Mouse (Mus musculus) common myeloid progenitor, adult 5-6 weeks (primary cell): ENCODE data around the gene Cmpk1. TPM values are rescaled to one million over a fixed set of nuclear protein-coding genes. Genes with fewer than 3 reads are reported as not detected.
A peak's percentile ranks its signal among the peaks of the same experiment; 100 is the strongest.

ENCODE experiments used
- ATAC-seq: replicated peaks from 2 replicates; pipeline ENCODE4 v1.8.0; 2016; ENCODE audit warnings: low read depth, mild to moderate bottlenecking, moderate TSS enrichment, inconsistent platforms; ENCODE audit not compliant: poor library complexity, severe bottlenecking
- total RNA-seq: library from RNA; stranded (forward); fragments of 200-1000, 187-1606 nt; gene quantifications from 2 replicates; pipeline ENCODE4 v1.2.3, GENCODE M21; 2017

Gene Cmpk1
- total RNA-seq, 1 experiment from 2014 or later = 188 TPM

- ATAC-seq = peak; percentile 99
These were observed 39.6 kb downstream of the Cmpk1 start for GRCm38 (mm10) chr4:114947395-114947794.

GRCm38 (mm10) chr4:114946416-114946815 lies 40.6 kb downstream of the Cmpk1 start:
- no peak for ATAC-seq

GRCm38 (mm10) chr4:114945021-114945420 lies 42.0 kb downstream of the Cmpk1 start:
- no peak for ATAC-seq

DNA sequence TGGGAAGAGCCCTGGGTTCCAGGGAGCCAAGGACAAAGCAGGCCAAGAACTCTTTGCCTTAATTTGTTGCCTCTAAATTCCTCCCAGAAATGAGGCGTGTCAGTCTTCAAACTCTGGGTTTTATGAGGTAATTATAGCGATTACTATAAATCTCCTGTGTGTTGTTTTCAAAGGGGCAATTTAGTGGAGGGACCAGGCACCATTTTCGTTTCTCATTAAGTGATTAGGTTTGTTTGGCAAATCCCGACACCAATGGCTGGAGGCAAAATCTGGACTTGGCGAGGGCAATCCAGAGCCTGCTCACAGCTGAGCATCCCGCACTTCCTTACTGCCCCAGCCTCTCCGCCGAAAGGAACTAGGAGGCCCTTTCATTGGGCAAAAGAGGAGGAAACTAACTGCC lies 44.5 kb downstream of the Cmpk1 start:
- ATAC-seq = no peak

DNA sequence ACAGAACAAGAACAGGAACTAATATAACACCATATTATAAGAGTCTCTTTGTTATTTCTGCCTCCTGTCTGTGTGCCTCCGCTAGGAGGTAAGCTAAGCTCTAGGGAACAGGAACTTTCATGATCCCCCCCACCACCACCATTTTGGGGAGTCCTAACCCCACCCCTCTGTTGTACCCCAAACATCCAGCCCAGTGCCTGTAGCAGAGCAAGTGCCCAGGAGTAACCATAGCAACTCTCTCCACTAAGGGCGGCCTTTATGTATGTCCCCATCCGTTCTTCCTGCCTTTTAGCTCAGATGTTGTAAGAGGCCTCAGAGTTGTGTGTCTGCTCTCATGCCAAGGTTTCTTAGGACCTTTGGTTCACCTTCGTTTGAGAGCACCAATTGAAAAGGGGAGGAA lies 44.9 kb downstream of the Cmpk1 start:
- peak; percentile 51 for ATAC-seq

DNA sequence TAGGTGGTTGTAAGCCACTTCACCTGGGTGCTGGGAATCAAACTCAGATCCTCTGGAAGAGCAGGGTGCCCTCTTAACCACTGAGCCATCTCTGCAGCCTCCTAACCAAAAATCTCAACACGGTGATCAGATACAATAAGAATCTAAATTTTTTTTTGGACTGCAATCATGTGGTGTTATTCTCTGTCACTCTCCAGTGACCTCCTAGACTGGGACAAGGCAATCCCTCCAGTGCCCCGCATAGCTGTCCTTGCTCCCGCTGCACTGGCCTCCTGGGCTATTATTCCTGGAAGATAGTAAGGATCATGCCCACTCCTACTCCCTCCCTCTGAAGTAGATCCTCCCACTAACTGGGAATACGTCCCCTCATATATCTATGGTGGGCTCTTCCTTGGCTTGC lies 45.7 kb downstream of the Cmpk1 start:
- no peak for ATAC-seq

- no peak for ATAC-seq
These were observed 48.8 kb downstream of the Cmpk1 start for GRCm38 (mm10) chr4:114938248-114938647.

DNA sequence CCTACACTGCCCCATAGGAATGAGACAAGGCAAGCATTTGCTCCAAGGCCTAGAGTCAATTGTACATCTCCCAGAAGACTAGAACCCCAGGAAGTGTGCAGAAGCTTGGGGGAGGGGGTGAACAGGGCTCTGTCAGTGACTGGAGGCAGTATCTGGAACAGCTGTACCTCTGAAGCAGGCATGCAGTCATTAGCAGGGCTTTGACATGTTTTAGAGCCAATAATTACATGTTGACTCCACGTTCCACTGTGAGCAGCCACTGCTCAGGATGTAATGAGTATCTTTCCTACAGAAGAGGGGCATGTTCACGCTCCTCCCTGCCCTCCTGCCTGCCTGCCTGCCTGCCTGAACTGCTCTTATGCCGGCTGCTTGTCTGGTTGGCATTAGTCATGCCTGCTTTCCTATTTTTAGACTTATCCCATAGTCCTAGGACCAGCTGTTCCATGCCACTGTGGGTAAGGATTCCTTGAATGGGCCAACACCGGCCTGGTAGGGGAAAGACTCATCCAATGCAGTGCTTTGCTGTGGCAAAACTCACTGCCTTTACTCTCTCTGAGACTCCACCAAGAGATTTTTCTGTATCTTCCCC lies 49.5 kb downstream of the Cmpk1 start:
- ATAC-seq = no peak

DNA sequence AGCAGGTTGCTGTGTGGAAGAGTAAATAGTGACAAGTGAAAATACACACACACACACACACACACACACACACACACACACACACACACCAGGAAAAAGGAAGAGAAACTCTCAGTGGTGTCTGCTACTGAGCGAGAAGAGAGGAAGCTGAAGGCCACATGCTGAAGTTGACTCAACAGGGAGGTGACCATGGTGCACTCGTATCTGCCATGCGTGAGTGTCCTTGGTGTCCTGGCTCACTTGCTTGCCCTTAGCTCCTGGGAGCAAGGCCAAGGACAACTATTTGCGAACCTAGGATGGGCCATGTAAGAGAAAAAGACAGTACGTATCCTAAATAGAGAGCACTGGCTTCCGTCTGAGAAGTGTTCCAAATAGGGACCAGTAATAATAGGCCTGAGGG lies 52.9 kb downstream of the Cmpk1 start:
- peak; percentile 84 for ATAC-seq

GRCm38 (mm10) chr4:114932747-114933146 lies 54.3 kb downstream of the Cmpk1 start:
- no peak for ATAC-seq

DNA sequence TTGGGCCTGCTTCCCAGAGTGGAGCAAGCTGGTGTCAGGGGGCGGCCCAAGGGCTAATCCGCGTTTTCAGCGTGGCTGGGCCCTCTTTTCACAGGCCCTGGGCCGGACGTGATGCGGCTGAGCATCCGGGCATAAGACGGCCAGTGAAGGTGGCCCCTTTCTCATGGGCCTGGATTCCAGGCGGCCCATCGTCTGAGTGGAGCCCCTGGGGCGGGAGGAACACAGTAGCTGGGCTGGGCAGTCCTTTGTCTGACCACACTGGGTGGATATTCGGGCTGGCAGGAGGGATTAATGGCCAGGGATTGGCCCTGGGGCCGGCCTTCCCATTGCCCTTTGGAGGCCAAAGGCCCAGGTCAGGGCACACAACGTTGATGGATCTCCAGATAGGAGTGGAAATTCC lies 57.9 kb downstream of the Cmpk1 start:
- no peak for ATAC-seq

GRCm38 (mm10) chr4:114925917-114926312 lies 61.1 kb downstream of the Cmpk1 start, which contains the start of gene Foxe3:
TSS of gene Foxe3 (minus strand) at chr4:114926013.
- ATAC-seq = no peak

GRCm38 (mm10) chr4:114924971-114925916 lies 61.8 kb downstream of the Cmpk1 start:
- peak; percentile 49 for ATAC-seq

DNA sequence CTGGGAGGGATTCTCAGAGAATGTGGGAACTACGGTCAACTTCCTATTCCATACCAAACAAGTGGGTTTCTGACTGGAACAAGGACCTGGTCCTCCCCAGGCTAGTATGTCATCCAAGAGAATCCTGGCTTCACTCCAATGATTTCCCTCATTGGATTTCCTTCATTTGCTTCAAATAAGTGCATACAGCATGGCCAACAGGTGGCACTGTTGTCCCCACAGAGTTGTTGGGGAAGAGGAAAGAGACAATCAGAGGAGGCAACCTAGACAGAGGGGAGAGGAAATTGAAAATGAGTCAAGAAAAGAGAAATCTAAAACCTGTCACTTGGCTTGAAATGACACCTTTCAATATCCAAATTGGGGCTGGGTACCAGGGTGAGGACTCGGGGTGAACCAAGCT lies 70.0 kb downstream of the Cmpk1 start:
- peak; percentile 82 for ATAC-seq

DNA sequence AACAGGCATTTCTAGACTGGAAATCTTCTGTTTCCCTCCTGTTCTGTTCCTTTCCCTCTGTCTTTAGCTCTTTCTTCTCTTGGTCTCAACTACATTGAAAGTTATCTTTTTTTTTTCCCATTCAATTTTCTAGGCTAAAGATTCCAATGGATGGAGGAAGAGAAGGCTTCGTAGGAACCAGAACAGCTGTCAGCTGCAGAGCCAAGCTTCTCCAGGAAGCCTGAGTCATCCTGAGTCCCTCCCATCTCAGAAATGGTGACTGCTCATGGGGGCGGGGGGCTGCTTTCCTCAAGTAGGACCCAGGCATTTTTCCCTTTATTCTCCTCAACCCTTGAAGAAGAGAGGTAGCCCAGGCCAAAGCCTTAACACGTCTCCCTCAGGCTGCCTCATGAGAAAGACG lies 71.0 kb downstream of the Cmpk1 start:
- ATAC-seq = no peak

DNA sequence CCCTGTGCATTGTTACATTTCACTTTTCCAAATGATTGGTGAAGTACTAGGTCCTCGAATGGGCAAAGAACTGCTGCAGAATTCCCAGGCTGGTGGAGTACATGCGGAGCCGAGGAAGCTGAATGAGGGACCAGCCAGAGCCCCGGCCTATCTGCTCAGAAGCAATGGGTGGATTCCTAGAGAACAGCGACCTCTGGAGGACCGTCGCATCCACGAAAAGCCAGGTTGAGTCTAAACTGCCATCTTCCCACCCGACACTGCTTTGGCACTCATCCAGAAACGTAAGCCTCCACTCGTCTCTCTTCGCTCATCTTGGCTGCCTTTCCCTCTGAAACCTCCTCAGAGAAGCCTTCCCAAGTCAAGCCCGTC lies 73.5 kb downstream of the Cmpk1 start:
- ATAC-seq = no peak

- no peak for ATAC-seq
These were observed 74.1 kb downstream of the Cmpk1 start for GRCm38 (mm10) chr4:114912705-114913593.

GRCm38 (mm10) chr4:114909602-114910484 lies 77.2 kb downstream of the Cmpk1 start:
- ATAC-seq = peak; percentile 45
